Comparison of ENCODE assay signal across 8 mouse cellular contexts in genomic region chr6:88639921-88640320, GRCm38 (mm10). TPM values are rescaled to one million over a fixed set of nuclear protein-coding genes. Genes with fewer than 3 reads are reported as not detected.
DNase-seq lines count a peak whose midpoint lies in the region; ATAC-seq lines count a peak whose summit lies in the region.

No protein-coding gene starts in this region.

- no peak for ATAC-seq in lung, embryonic 16.5 days (ENCODE audit: low read depth)

- no peaks in the 10 kb centered on the region for H3K27me3 ChIP-seq in lung, embryonic 16.5 days (ENCODE audit: control insufficient read depth, insufficient read depth, low read depth, low read length)

- no peak overlapping the region for H3K27ac ChIP-seq in lung, embryonic 16.5 days (ENCODE audit: low read length)

- no peak for DNase-seq in lung, postnatal 25 days (ENCODE audit: low spot score)
- DNase-seq in frontal cortex, postnatal 25 days (ENCODE audit: low spot score in 2 of 2) = peak; percentile 17 to 28
- DNase-seq in kidney, postnatal 14 days = peak; percentile 23
- peak; percentile 23 for DNase-seq in lung, postnatal 36 days
- DNase-seq in thymus, postnatal 14 days = no peak
- no peak for DNase-seq in cerebellum, adult 11 months
- DNase-seq in cerebellum, adult 8-10 months = no peak

- H3K9me3 ChIP-seq in lung, embryonic 16.5 days (ENCODE audit: control insufficient read depth, low read length) = peaks cover 8% of the 10 kb centered on the region; the same call in 1 of the 2 replicates

- H3K4me2 ChIP-seq in lung, embryonic 16.5 days (ENCODE audit: low read depth, low read length) = peak overlapping the region; percentile 32

- no peak overlapping the region for H3K9ac ChIP-seq in lung, embryonic 16.5 days (ENCODE audit: low read length)

- WGBS in lung, embryonic 16.5 days = 8% methylated on average over 9 of the region's 9 CpGs

- no peak overlapping the region for H3K4me3 ChIP-seq in lung, embryonic 16.5 days (ENCODE audit: low read length)

- no peaks in the 10 kb centered on the region for H3K36me3 ChIP-seq in lung, embryonic 16.5 days (ENCODE audit: control insufficient read depth, insufficient read depth, low read length)

- peaks cover 3% of the 10 kb centered on the region; the same call in 1 of the 2 replicates for H3K4me1 ChIP-seq in lung, embryonic 16.5 days (replicated peaks; ENCODE audit: control insufficient read depth, insufficient read depth, low read length)

RNA-seq across cellular contexts. Expression of gene Kbtbd12, which starts 2.2 kb away (rescaled TPM):
- 1.0 TPM in 2 replicates for polyA plus RNA-seq in lung, embryonic 16.5 days (2015; fragmentation: Nextera tagmentation; extraction: Ambion mirVana)

Comparison
In these comparisons a context has a peak if more than half of its experiments do, and no peak if none do; other contexts are left out.
1. DNase-seq: peak in frontal cortex, postnatal 25 days (2 of 2), kidney, postnatal 14 days (single experiment) and lung, postnatal 36 days (single experiment); none in lung, postnatal 25 days (single experiment), thymus, postnatal 14 days (single experiment), cerebellum, adult 11 months (single experiment) and cerebellum, adult 8-10 months (single experiment).